Mouse (Mus musculus): ENCODE results near the gene Casq2.
"Not testable (repeated sequence)": the region's sequence is repeated elsewhere in the genome, so short reads cannot be mapped to it uniquely, and the experiment has no call there.

Gene Casq2

GRCm38 (mm10) chr3:102137158-102137557 lies 50.9 kb downstream of the Casq2 start:
- DNase-seq (ENCODE audit: low read depth) = no peak

- DNase-seq (ENCODE audit: low read depth) = no peak
Measured at GRCm38 (mm10) chr3:102138899-102139298, 52.7 kb downstream of the Casq2 start.

- DNase-seq (ENCODE audit: low read depth) = no peak
Measured at GRCm38 (mm10) chr3:102140606-102141005, 54.4 kb downstream of the Casq2 start.

GRCm38 (mm10) chr3:102141451-102141850 lies 55.2 kb downstream of the Casq2 start:
- DNase-seq (ENCODE audit: low read depth) = peak; percentile 63

- peak; percentile 51 for DNase-seq (ENCODE audit: low read depth)
Measured at GRCm38 (mm10) chr3:102141893-102142292, 55.7 kb downstream of the Casq2 start.

GRCm38 (mm10) chr3:102142947-102143346 lies 56.7 kb downstream of the Casq2 start:
- no peak for DNase-seq (ENCODE audit: low read depth)

GRCm38 (mm10) chr3:102143536-102143935 lies 57.3 kb downstream of the Casq2 start:
- DNase-seq (ENCODE audit: low read depth) = no peak

GRCm38 (mm10) chr3:102144401-102144800 lies 58.2 kb downstream of the Casq2 start:
- no peak for DNase-seq (ENCODE audit: low read depth)

GRCm38 (mm10) chr3:102145645-102146386 lies 59.6 kb downstream of the Casq2 start:
- no peak for DNase-seq (ENCODE audit: low read depth)

GRCm38 (mm10) chr3:102146428-102146827 lies 60.2 kb downstream of the Casq2 start:
- no peak for DNase-seq (ENCODE audit: low read depth)

GRCm38 (mm10) chr3:102147189-102147588 lies 61.0 kb downstream of the Casq2 start:
- DNase-seq (ENCODE audit: low read depth) = no peak

GRCm38 (mm10) chr3:102149941-102150340 lies 63.7 kb downstream of the Casq2 start:
- DNase-seq (ENCODE audit: low read depth) = peak; percentile 65

- DNase-seq (ENCODE audit: low read depth) = no peak
Measured at GRCm38 (mm10) chr3:102151850-102152249, 65.6 kb downstream of the Casq2 start.

- DNase-seq (ENCODE audit: low read depth) = no peak
Measured at GRCm38 (mm10) chr3:102152471-102152870, 66.3 kb downstream of the Casq2 start.

GRCm38 (mm10) chr3:102152872-102153271 lies 66.7 kb downstream of the Casq2 start:
- no peak for DNase-seq (ENCODE audit: low read depth)

GRCm38 (mm10) chr3:102154107-102154506 lies 67.9 kb downstream of the Casq2 start:
- DNase-seq (ENCODE audit: low read depth) = no peak

- DNase-seq (ENCODE audit: low read depth) = no peak
Measured at GRCm38 (mm10) chr3:102156737-102157136, 70.5 kb downstream of the Casq2 start.

GRCm38 (mm10) chr3:102157652-102158051 lies 71.4 kb downstream of the Casq2 start:
- DNase-seq (ENCODE audit: low read depth) = no peak

GRCm38 (mm10) chr3:102158759-102159422 lies 72.7 kb downstream of the Casq2 start:
- DNase-seq (ENCODE audit: low read depth) = no peak

- peak; percentile 96 for DNase-seq (ENCODE audit: low read depth)
Measured at GRCm38 (mm10) chr3:102159423-102160325, 73.5 kb downstream of the Casq2 start.

- DNase-seq (ENCODE audit: low read depth) = not testable (repeated sequence)
Measured at GRCm38 (mm10) chr3:102163861-102164260, 77.6 kb downstream of the Casq2 start.

- DNase-seq (ENCODE audit: low read depth) = no peak
Measured at GRCm38 (mm10) chr3:102164911-102165310, 78.7 kb downstream of the Casq2 start.

All from NIH3T3 (cell line).